ENCODE assay signal across 8 mouse cellular contexts in genomic region chr12:105248763-105249233, GRCm38 (mm10). TPM values are rescaled to one million over a fixed set of nuclear protein-coding genes. Genes with fewer than 3 reads are reported as not detected.
DNase-seq lines count a peak whose midpoint lies in the region; ATAC-seq lines count a peak whose summit lies in the region.

No protein-coding gene starts in this region.

- peak; percentile 42 for DNase-seq in right cerebral cortex, postnatal 4 days
- DNase-seq in right cerebral cortex, postnatal 10 days (ENCODE audit: low spot score in 2 of 2) = no peak
- DNase-seq in forebrain, embryonic 14.5 days (ENCODE audit: low spot score) = peak; percentile 44
- peak; percentile 76 for DNase-seq in midbrain, embryonic 14.5 days
- no peak for DNase-seq in frontal cortex, postnatal 14 days (ENCODE audit: low spot score in 2 of 2)
- DNase-seq in gastrocnemius, postnatal 36 days = no peak
- no peak for DNase-seq in layer of hippocampus, adult 8-10 months (ENCODE audit: low spot score in 2 of 2)

- intact Hi-C loops in gastrocnemius, postnatal 36 days (cut with DNase I) = no loop called here

- peak overlapping the region; percentile 32; the same call in 1 of the 2 replicates for H3K9ac ChIP-seq in forebrain, embryonic 14.5 days (ENCODE audit: low read length)
- peak overlapping the region; percentile 2; the same call in 1 of the 2 replicates for H3K9ac ChIP-seq in kidney, embryonic 14.5 days (ENCODE audit: low read depth, low read length)
- H3K9ac ChIP-seq in midbrain, embryonic 14.5 days (replicated peaks; ENCODE audit: low read length) = no peak overlapping the region

- H3K4me1 ChIP-seq in forebrain, embryonic 14.5 days (ENCODE audit: control insufficient read depth, insufficient read depth, low read length) = peaks cover 11% of the 10 kb centered on the region
- H3K4me1 ChIP-seq in kidney, embryonic 14.5 days (ENCODE audit: control insufficient read depth, insufficient read depth, low read length) = peaks cover 12% of the 10 kb centered on the region; the same call in 1 of the 2 replicates
- peaks cover 26% of the 10 kb centered on the region for H3K4me1 ChIP-seq in midbrain, embryonic 14.5 days (ENCODE audit: control insufficient read depth, insufficient read depth, low read length)

- H3K36me3 ChIP-seq in forebrain, embryonic 14.5 days (ENCODE audit: control insufficient read depth, insufficient read depth, low read length) = no peaks in the 10 kb centered on the region
- no peaks in the 10 kb centered on the region for H3K36me3 ChIP-seq in kidney, embryonic 14.5 days (ENCODE audit: control insufficient read depth, insufficient read depth, low read length)
- H3K36me3 ChIP-seq in midbrain, embryonic 14.5 days (ENCODE audit: control insufficient read depth, insufficient read depth, low read length) = no peaks in the 10 kb centered on the region

- no peaks in the 10 kb centered on the region for H3K27me3 ChIP-seq in forebrain, embryonic 14.5 days (replicated peaks; ENCODE audit: control insufficient read depth, insufficient read depth, low read length)
- H3K27me3 ChIP-seq in kidney, embryonic 14.5 days (ENCODE audit: control insufficient read depth, insufficient read depth, low read length) = no peaks in the 10 kb centered on the region
- H3K27me3 ChIP-seq in midbrain, embryonic 14.5 days (ENCODE audit: control insufficient read depth, insufficient read depth, low read length) = no peaks in the 10 kb centered on the region

- ATAC-seq in forebrain, embryonic 14.5 days = no peak
- peak; percentile 76 for ATAC-seq in kidney, embryonic 14.5 days (ENCODE audit: low FRiP score, low TSS enrichment)
- ATAC-seq in midbrain, embryonic 14.5 days (ENCODE audit: low FRiP score, low TSS enrichment) = peak; percentile 38; the same call in 1 of the 2 replicates

- H3K4me3 ChIP-seq in forebrain, embryonic 14.5 days (ENCODE audit: low read depth, low read length) = no peak overlapping the region
- no peak overlapping the region; the same call in 1 of the 2 replicates for H3K4me3 ChIP-seq in kidney, embryonic 14.5 days (ENCODE audit: low read length)
- H3K4me3 ChIP-seq in midbrain, embryonic 14.5 days (replicated peaks; ENCODE audit: low read depth, low read length) = no peak overlapping the region

- no peaks in the 10 kb centered on the region for H3K9me3 ChIP-seq in forebrain, embryonic 14.5 days (replicated peaks; ENCODE audit: control insufficient read depth, low read length)
- H3K9me3 ChIP-seq in kidney, embryonic 14.5 days (ENCODE audit: control insufficient read depth, low read length) = no peaks in the 10 kb centered on the region
- no peaks in the 10 kb centered on the region for H3K9me3 ChIP-seq in midbrain, embryonic 14.5 days (ENCODE audit: control insufficient read depth, low read length)

- 10% methylated on average over 9 of the region's 9 CpGs for WGBS in forebrain, embryonic 14.5 days
- 2% methylated on average over 9 of the region's 9 CpGs for WGBS in kidney, embryonic 14.5 days
- WGBS in midbrain, embryonic 14.5 days = 4% methylated on average over 9 of the region's 9 CpGs

- H3K27ac ChIP-seq in forebrain, embryonic 14.5 days (ENCODE audit: low read depth, low read length) = no peak overlapping the region
- H3K27ac ChIP-seq in kidney, embryonic 14.5 days (ENCODE audit: low read depth, low read length) = no peak overlapping the region
- H3K27ac ChIP-seq in midbrain, embryonic 14.5 days (replicated peaks; ENCODE audit: low read depth, low read length) = peak overlapping the region; percentile 58

- no peak overlapping the region; the same call in 1 of the 2 replicates for H3K4me2 ChIP-seq in forebrain, embryonic 14.5 days (ENCODE audit: low read length)
- peak overlapping the region; percentile 35 for H3K4me2 ChIP-seq in kidney, embryonic 14.5 days (replicated peaks; ENCODE audit: low read depth, low read length)
- H3K4me2 ChIP-seq in midbrain, embryonic 14.5 days (ENCODE audit: low read length) = peak overlapping the region; percentile 29

RNA-seq across cellular contexts. Expression of gene Tcl1, which starts 26.2 kb away (rescaled TPM):
- not detected in 2 replicates for polyA plus RNA-seq in forebrain, embryonic 14.5 days (2014; fragmentation: Nextera tagmentation; extraction: Ambion mirVana)
- not detected in 2 replicates for polyA plus RNA-seq in kidney, embryonic 14.5 days (2014; fragmentation: Nextera tagmentation; extraction: Ambion mirVana)
- polyA plus RNA-seq in midbrain, embryonic 14.5 days (2014; fragmentation: Nextera tagmentation; extraction: Ambion mirVana) = not detected in 2 replicates
- total RNA-seq in gastrocnemius, postnatal 36 days (2021) = not detected
- not detected for total RNA-seq in layer of hippocampus, adult 8-10 months (2022)

RNA-seq across cellular contexts. Expression of gene Tcl1b4, which starts 47.0 kb away (rescaled TPM):
- not detected in 2 replicates for polyA plus RNA-seq in forebrain, embryonic 14.5 days (2014; fragmentation: Nextera tagmentation; extraction: Ambion mirVana)
- not detected in 2 replicates for polyA plus RNA-seq in kidney, embryonic 14.5 days (2014; fragmentation: Nextera tagmentation; extraction: Ambion mirVana)
- not detected in 2 replicates for polyA plus RNA-seq in midbrain, embryonic 14.5 days (2014; fragmentation: Nextera tagmentation; extraction: Ambion mirVana)
- total RNA-seq in gastrocnemius, postnatal 36 days (2021) = not detected
- not detected for total RNA-seq in layer of hippocampus, adult 8-10 months (2022)

RNA-seq across cellular contexts. Expression of gene Tcl1b3, which starts 58.0 kb away (rescaled TPM):
- not detected in 2 replicates for polyA plus RNA-seq in forebrain, embryonic 14.5 days (2014; fragmentation: Nextera tagmentation; extraction: Ambion mirVana)
- not detected in 2 replicates for polyA plus RNA-seq in kidney, embryonic 14.5 days (2014; fragmentation: Nextera tagmentation; extraction: Ambion mirVana)
- polyA plus RNA-seq in midbrain, embryonic 14.5 days (2014; fragmentation: Nextera tagmentation; extraction: Ambion mirVana) = not detected in 2 replicates
- total RNA-seq in gastrocnemius, postnatal 36 days (2021) = not detected
- not detected for total RNA-seq in layer of hippocampus, adult 8-10 months (2022)

Comparison
In these comparisons a context has a peak if more than half of its experiments do, and no peak if none do; other contexts are left out.
1. DNase-seq: peak in right cerebral cortex, postnatal 4 days (single experiment), forebrain, embryonic 14.5 days (single experiment) and midbrain, embryonic 14.5 days (single experiment); none in right cerebral cortex, postnatal 10 days (0 of 2), frontal cortex, postnatal 14 days (0 of 2), gastrocnemius, postnatal 36 days (0 of 2) and layer of hippocampus, adult 8-10 months (0 of 2).